Mouse (Mus musculus) neural tube, embryonic 11.5 days (tissue): ENCODE data around the gene 4930562C15Rik. TPM values are rescaled to one million over a fixed set of nuclear protein-coding genes. Genes with fewer than 3 reads are reported as not detected.
A peak's percentile ranks its signal among the peaks of the same experiment; 100 is the strongest.

Experiments
- ATAC-seq: fragments of 200-750 bp; cut with Nextera tagmentation; 2 replicates; pipeline ENCODE4 v1.8.0; 2017; ENCODE audit warnings: moderate number of reproducible peaks, mild to moderate bottlenecking, moderate TSS enrichment, moderate library complexity; ENCODE audit not compliant: insufficient read depth, low FRiP score, low TSS enrichment
- DNase-seq: peaks from one replicate; pipeline ENCODE4 v3.0.0-alpha.2; 2015; ENCODE audit warnings: low spot score
- H3K27ac ChIP-seq: fragments of 300-500 bp; sonication (generic); 2 replicates; pipeline ENCODE4 v1.5.1; 2014; ENCODE audit warnings: low read depth, mild to moderate bottlenecking, low read length
- H3K27me3 ChIP-seq: fragments of 300-500 bp; sonication (generic); 2 replicates; pipeline ENCODE4 v1.6.1; 2014; ENCODE audit warnings: mild to moderate bottlenecking, low read length, mixed read lengths; ENCODE audit not compliant: control insufficient read depth, insufficient read depth
- H3K36me3 ChIP-seq: fragments of 300-500 bp; sonication (generic); 2 replicates; pipeline ENCODE4 v1.6.1; 2014; ENCODE audit warnings: mild to moderate bottlenecking, low read length, moderate library complexity, mixed read lengths; ENCODE audit not compliant: control insufficient read depth, insufficient read depth
- H3K4me1 ChIP-seq: fragments of 300-500 bp; sonication (generic); 2 replicates; pipeline ENCODE4 v1.6.1; 2014; ENCODE audit warnings: low read length, mixed read lengths; ENCODE audit not compliant: control insufficient read depth, insufficient read depth
- H3K4me2 ChIP-seq: fragments of 300-500 bp; sonication (generic); 2 replicates; pipeline ENCODE4 v1.6.1; 2014; ENCODE audit warnings: low read depth, mild to moderate bottlenecking, moderate library complexity
- H3K4me3 ChIP-seq: fragments of 300-500 bp; sonication (generic); 2 replicates; pipeline ENCODE4 v1.5.1; 2014; ENCODE audit warnings: low read depth, low read length
- H3K9ac ChIP-seq: fragments of 300-500 bp; sonication (generic); 2 replicates; pipeline ENCODE4 v1.6.1; 2014; ENCODE audit warnings: mild to moderate bottlenecking, low read length
- H3K9me3 ChIP-seq: fragments of 300-500 bp; sonication (generic); 2 replicates; pipeline ENCODE4 v1.6.1; 2016; ENCODE audit warnings: low read length; ENCODE audit not compliant: control insufficient read depth
- whole genome bisulfite sequencing: fragments of 180-500 bp; shearing (Covaris S2); extraction: QIAGEN DNeasy Blood & Tissue Kit; methylation state at CpG from one replicate; pipeline ENCODE4 v1.1.7; 2014; 5-methylcytosine and 5-hydroxymethylcytosine counted together
- polyA plus RNA-seq: library from polyadenylated mRNA; unstranded; fragments of >200 nt; fragmentation: Nextera tagmentation; extraction: Ambion mirVana; gene quantifications from 2 replicates; pipeline ENCODE4 v1.2.1, GENCODE M21; 2014

Gene 4930562C15Rik
- polyA plus RNA-seq, 1 experiment from 2014 or later = 0.38 TPM

GRCm38 (mm10) chr16:4871926-4872325 is 36.7 kb downstream of the 4930562C15Rik start:
- Histone ChIP-seq H3K27ac (no peak overlapping the region), H3K4me3 (no peak overlapping the region), H3K4me2 (no peak overlapping the region), H3K27me3 (no peaks in the 10 kb centered on the region), H3K9me3 (no peaks in the 10 kb centered on the region), H3K9ac (no peak overlapping the region), H3K36me3 (0 out of 2 replicates have a peak, but pooled peaks cover 2% of the 10 kb centered on the region), H3K4me1 (no peaks in the 10 kb centered on the region)
- 92% methylated on average over 2 of the region's 2 CpGs for WGBS
- DNase-seq (no peak), ATAC-seq (no peak)

GRCm38 (mm10) chr16:4875198-4876032 is 40.2 kb downstream of the 4930562C15Rik start:
- Histone ChIP-seq H3K4me1 (peaks cover 9% of the 10 kb centered on the region), H3K4me2 (no peak overlapping the region), H3K36me3 (0 out of 2 replicates have a peak, but pooled peaks cover 2% of the 10 kb centered on the region), H3K4me3 (no peak overlapping the region), H3K9ac (no peak overlapping the region), H3K9me3 (no peaks in the 10 kb centered on the region), H3K27ac (no peak overlapping the region), H3K27me3 (no peaks in the 10 kb centered on the region)
- 96% methylated on average over 22 of the region's 23 CpGs for WGBS
- DNase-seq (no peak), ATAC-seq (no peak)

- H3K36me3 ChIP-seq = 0 out of 2 replicates have a peak, but pooled peaks cover 2% of the 10 kb centered on the region
- ATAC-seq = no peak
- no peak overlapping the region for H3K4me2 ChIP-seq
- H3K4me1 ChIP-seq = peaks cover 9% of the 10 kb centered on the region
- no peak overlapping the region for H3K9ac ChIP-seq
- H3K4me3 ChIP-seq = no peak overlapping the region
- H3K27ac ChIP-seq = no peak overlapping the region
- 87% methylated on average over 8 of the region's 8 CpGs for WGBS
- DNase-seq = peak; percentile 9
- H3K9me3 ChIP-seq = no peaks in the 10 kb centered on the region
- no peaks in the 10 kb centered on the region for H3K27me3 ChIP-seq
These were observed 40.9 kb downstream of the 4930562C15Rik start for GRCm38 (mm10) chr16:4876033-4876680.

DNA sequence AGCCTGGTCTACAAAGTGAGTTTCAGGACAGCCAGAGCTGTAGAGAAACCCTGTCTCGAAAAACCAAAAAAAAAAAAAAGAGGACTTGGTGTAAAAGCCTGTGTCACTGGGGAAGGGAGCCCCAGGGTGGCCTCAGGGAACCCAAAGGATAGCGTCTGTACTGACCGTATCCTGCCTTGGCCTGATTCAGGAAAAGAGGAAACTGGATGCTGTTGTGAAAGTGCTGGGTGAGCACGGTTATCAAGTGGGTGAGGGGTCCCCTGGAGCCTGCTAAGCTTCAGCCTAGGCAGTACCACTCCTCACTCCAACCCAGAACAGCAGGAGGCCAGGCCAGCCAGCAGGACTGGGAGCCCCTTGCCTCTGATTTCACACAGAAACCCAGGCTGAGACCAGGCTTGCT is 42.0 kb downstream of the 4930562C15Rik start:
- DNase-seq (no peak), ATAC-seq (no peak)
- 96% methylated on average over 4 of the region's 4 CpGs for WGBS
- H3K9ac ChIP-seq = no peak overlapping the region
- H3K4me3 ChIP-seq = no peak overlapping the region
- H3K36me3 ChIP-seq = 0 out of 2 replicates have a peak, but pooled peaks cover 2% of the 10 kb centered on the region
- H3K4me1 ChIP-seq = peaks cover 9% of the 10 kb centered on the region
- no peaks in the 10 kb centered on the region for H3K9me3 ChIP-seq
- no peak overlapping the region for H3K27ac ChIP-seq
- H3K4me2 ChIP-seq = no peak overlapping the region
- H3K27me3 ChIP-seq = no peaks in the 10 kb centered on the region

GRCm38 (mm10) chr16:4877701-4878100 is 42.5 kb downstream of the 4930562C15Rik start:
- no peak for ATAC-seq
- H3K27me3 ChIP-seq = no peaks in the 10 kb centered on the region
- H3K4me1 ChIP-seq = peaks cover 9% of the 10 kb centered on the region
- H3K9me3 ChIP-seq = no peaks in the 10 kb centered on the region
- H3K27ac ChIP-seq = no peak overlapping the region
- 0 out of 2 replicates have a peak, but pooled peaks cover 2% of the 10 kb centered on the region for H3K36me3 ChIP-seq
- DNase-seq = no peak
- H3K4me2 ChIP-seq = peak overlapping the region; percentile 88; the same call in 1 of the 2 replicates
- 85% methylated on average over 3 of the region's 3 CpGs for WGBS
- no peak overlapping the region for H3K9ac ChIP-seq
- H3K4me3 ChIP-seq = peak overlapping the region; percentile 81; the same call in 1 of the 2 replicates

GRCm38 (mm10) chr16:4878192-4878885 is 43.1 kb downstream of the 4930562C15Rik start:
- WGBS = 47% methylated on average over 5 of the region's 5 CpGs
- no peak for ATAC-seq

DNA sequence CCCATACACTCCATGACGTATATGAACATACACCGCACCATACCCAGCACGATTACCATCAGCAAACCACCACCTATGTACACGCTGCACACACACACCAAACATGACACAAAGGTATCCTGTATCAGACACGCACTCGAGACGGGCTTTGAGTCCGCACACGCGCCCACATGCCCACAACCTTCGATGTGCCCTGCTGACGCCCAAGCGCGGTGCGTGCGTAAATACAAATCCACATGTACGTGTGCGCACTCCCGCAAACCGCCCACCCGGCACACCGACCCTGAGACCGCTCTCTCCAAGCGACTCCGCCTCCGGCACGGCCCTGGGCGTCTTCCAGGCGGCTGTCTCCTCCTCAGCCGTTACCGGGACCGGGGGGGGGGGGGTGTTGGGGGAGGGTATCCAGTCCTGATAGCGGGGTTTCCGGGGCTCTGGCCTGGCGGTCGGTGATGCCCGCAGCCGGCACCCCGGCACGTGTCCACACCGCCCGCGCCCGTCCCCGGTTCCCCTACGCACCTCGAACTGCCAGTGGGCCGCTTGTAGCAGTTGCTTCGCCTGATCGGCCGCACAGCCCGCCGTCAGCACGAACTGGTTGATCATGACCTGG is 44.0 kb downstream of the 4930562C15Rik start:
- Histone ChIP-seq H3K9ac (peak overlapping the region; percentile 84), H3K27me3 (no peaks in the 10 kb centered on the region), H3K36me3 (0 out of 2 replicates have a peak, but pooled peaks cover 2% of the 10 kb centered on the region), H3K27ac (peak overlapping the region; percentile 97), H3K4me2 (peak overlapping the region; percentile 88), H3K9me3 (no peaks in the 10 kb centered on the region), H3K4me3 (peak overlapping the region; percentile 81), H3K4me1 (peaks cover 9% of the 10 kb centered on the region)
- ATAC-seq = peak; percentile 29
- under 1% methylated on average over 53 of the region's 54 CpGs for WGBS
- DNase-seq = peak; percentile 57

More at GRCm38 (mm10) chr16:4878192-4878885, 43.1 kb downstream of the 4930562C15Rik start:
- Histone ChIP-seq H3K36me3 (0 out of 2 replicates have a peak, but pooled peaks cover 2% of the 10 kb centered on the region), H3K4me2 (peak overlapping the region; percentile 88), H3K27me3 (no peaks in the 10 kb centered on the region), H3K4me3 (peak overlapping the region; percentile 81), H3K9me3 (no peaks in the 10 kb centered on the region), H3K27ac (no peak overlapping the region), H3K4me1 (peaks cover 9% of the 10 kb centered on the region), H3K9ac (peak overlapping the region; percentile 84; the same call in 1 of the 2 replicates)
- no peak for DNase-seq

DNA sequence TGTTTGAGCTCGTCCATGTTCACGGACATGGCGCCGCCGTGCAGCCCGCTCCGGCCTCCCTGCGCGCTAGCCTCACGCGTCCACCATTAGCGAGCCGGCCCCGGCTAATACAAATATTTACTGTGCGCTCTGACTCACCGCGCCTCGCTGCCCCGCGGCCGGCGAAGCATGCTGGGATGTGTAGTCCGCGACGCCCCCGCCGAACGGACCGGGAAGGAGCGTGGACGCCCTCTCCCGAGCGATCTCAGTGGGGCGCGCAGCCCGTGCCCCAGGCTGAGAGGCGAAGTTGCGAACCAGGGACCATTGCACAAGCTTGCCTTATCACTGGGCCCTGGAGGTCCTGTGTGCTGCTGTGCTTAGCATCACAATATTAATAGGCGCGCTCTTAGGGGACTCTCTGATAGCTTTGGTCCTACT is 44.5 kb downstream of the 4930562C15Rik start:
- no peaks in the 10 kb centered on the region for H3K27me3 ChIP-seq
- H3K4me3 ChIP-seq = peak overlapping the region; percentile 81
- peak; percentile 73 for ATAC-seq
- H3K9ac ChIP-seq = peak overlapping the region; percentile 84
- no peaks in the 10 kb centered on the region for H3K9me3 ChIP-seq
- WGBS = under 1% methylated on average over 40 of the region's 40 CpGs
- H3K4me2 ChIP-seq = peak overlapping the region; percentile 88
- peak overlapping the region; percentile 97 for H3K27ac ChIP-seq
- DNase-seq = peak; percentile 91
- H3K36me3 ChIP-seq = no peaks in the 10 kb centered on the region
- peaks cover 9% of the 10 kb centered on the region for H3K4me1 ChIP-seq
